Mouse (Mus musculus): Measurements from ENCODE around the gene Hist1h2be.
"Not testable (repeated sequence)": the region's sequence is repeated elsewhere in the genome, so short reads cannot be mapped to it uniquely, and the experiment has no call there.

The Hist1h2be gene

GRCm38 (mm10) chr13:23546694-23547093 lies 74.2 kb downstream of the Hist1h2be start:
- no peak for DNase-seq

- DNase-seq, result not testable (repeated sequence)
These were observed 76.2 kb downstream of the Hist1h2be start for GRCm38 (mm10) chr13:23544787-23545120.

- peak; percentile 55 to 72 for DNase-seq
These were observed 76.7 kb downstream of the Hist1h2be start, which contains the start of gene Hist1h3f for GRCm38 (mm10) chr13:23543965-23544786. TSS of gene Hist1h3f (plus strand) at chr13:23544052.

GRCm38 (mm10) chr13:23542999-23543607 lies 77.8 kb downstream of the Hist1h2be start, which contains the start of gene Hist1h2bh:
TSS of gene Hist1h2bh (minus strand) at chr13:23543392.
- DNase-seq, result peak; percentile 49 to 78

- DNase-seq, result not testable (repeated sequence)
These were observed 78.5 kb downstream of the Hist1h2be start for GRCm38 (mm10) chr13:23542225-23542980.

- DNase-seq, result no peak
These were observed 79.4 kb downstream of the Hist1h2be start for GRCm38 (mm10) chr13:23541497-23541896.

- DNase-seq, result not testable (repeated sequence)
These were observed 81.1 kb downstream of the Hist1h2be start for GRCm38 (mm10) chr13:23539821-23540220.

GRCm38 (mm10) chr13:23538249-23538648 lies 82.7 kb downstream of the Hist1h2be start:
- no peak for DNase-seq

- no peak for DNase-seq
These were observed 83.8 kb downstream of the Hist1h2be start for GRCm38 (mm10) chr13:23537006-23537710.

- DNase-seq, result no peak
These were observed 84.7 kb downstream of the Hist1h2be start for GRCm38 (mm10) chr13:23536076-23536822.

- peak; percentile 79 to 92 for DNase-seq
These were observed 85.5 kb downstream of the Hist1h2be start, which contains the start of gene Hist1h3g for GRCm38 (mm10) chr13:23535137-23536075. TSS of gene Hist1h3g (plus strand) at chr13:23535422.

- no peak for DNase-seq
These were observed 86.4 kb downstream of the Hist1h2be start for GRCm38 (mm10) chr13:23534368-23535131.

Measured in thymus, adult 18-20 months (tissue).